Mouse (Mus musculus): Measurements from ENCODE around the gene Rgs7. TPM values are rescaled to one million over a fixed set of nuclear protein-coding genes. Genes with fewer than 3 reads are reported as not detected.

Rgs7 gene
- polyA plus RNA-seq, 1 experiment from 2014 or later = 58.2 TPM

DNA sequence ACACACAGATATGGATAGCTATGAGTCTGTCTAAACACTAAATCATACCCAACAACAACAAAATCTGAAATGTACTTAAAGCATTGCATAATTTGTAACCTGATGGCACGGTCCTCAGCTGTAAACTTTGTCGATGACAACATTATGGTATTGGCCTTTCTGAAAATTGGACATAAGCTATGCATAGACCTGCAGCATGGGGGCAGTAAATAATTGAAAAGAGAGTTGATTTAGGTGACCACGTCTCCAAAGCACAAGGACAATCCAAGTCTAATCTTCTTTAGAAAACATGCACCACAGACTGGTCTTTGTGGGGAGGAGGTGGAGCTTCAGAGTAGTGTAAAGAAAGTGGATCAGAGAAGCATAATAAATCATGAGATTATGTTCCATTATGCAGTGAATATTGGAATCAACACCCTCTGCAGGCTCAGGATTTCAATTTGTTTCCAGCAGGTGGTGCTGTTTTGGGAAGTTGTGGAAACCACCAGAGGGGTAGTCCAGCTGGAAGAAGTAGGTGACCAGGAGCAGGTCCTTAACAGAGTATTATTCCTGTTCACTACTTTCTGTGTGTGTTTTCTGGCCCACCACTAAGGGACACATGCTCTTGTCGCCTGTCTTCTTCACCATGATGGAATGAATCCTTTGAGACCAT, 373.3 kb downstream of the Rgs7 start:
- no peaks in the 10 kb centered on the region for H3K27me3 ChIP-seq (ENCODE audit: control insufficient read depth, insufficient read depth, low read length)
- no peak overlapping the region for H3K4me3 ChIP-seq (ENCODE audit: low read depth, low read length)
- H3K27ac ChIP-seq (ENCODE audit: low read depth, low read length) = no peak overlapping the region
- WGBS = 69% methylated on average over 4 of the region's 4 CpGs
- H3K4me1 ChIP-seq (ENCODE audit: control insufficient read depth, insufficient read depth, low read length) = no peaks in the 10 kb centered on the region
- no peak overlapping the region for H3K4me2 ChIP-seq (ENCODE audit: low read depth, low read length)
- no peak overlapping the region for H3K9ac ChIP-seq (replicated peaks; ENCODE audit: low read depth, low read length)
- H3K36me3 ChIP-seq (ENCODE audit: control insufficient read depth, insufficient read depth, low read length) = no peaks in the 10 kb centered on the region
- no peaks in the 10 kb centered on the region for H3K9me3 ChIP-seq (ENCODE audit: control insufficient read depth, low read length)
- peak; percentile 38; the same call in 1 of the 2 replicates for ATAC-seq (ENCODE audit: low read depth)

GRCm38 (mm10) chr1:175108270-175108860, 383.9 kb downstream of the Rgs7 start:
- H3K27me3 ChIP-seq (ENCODE audit: control insufficient read depth, insufficient read depth, low read length) = no peaks in the 10 kb centered on the region
- ATAC-seq (ENCODE audit: low read depth) = no peak
- no peaks in the 10 kb centered on the region for H3K4me1 ChIP-seq (ENCODE audit: control insufficient read depth, insufficient read depth, low read length)
- H3K9me3 ChIP-seq (ENCODE audit: control insufficient read depth, low read length) = no peaks in the 10 kb centered on the region
- H3K36me3 ChIP-seq (ENCODE audit: control insufficient read depth, insufficient read depth, low read length) = no peaks in the 10 kb centered on the region
- H3K4me3 ChIP-seq (ENCODE audit: low read depth, low read length) = no peak overlapping the region
- WGBS = 86% methylated on average over 1 of the region's 1 CpGs
- H3K27ac ChIP-seq (ENCODE audit: low read depth, low read length) = no peak overlapping the region
- no peak overlapping the region for H3K4me2 ChIP-seq (ENCODE audit: low read depth, low read length)
- H3K9ac ChIP-seq (replicated peaks; ENCODE audit: low read depth, low read length) = no peak overlapping the region

- no peak overlapping the region for H3K27ac ChIP-seq (ENCODE audit: low read depth, low read length)
- H3K9me3 ChIP-seq (ENCODE audit: control insufficient read depth, low read length) = no peaks in the 10 kb centered on the region
- no peak overlapping the region for H3K4me2 ChIP-seq (ENCODE audit: low read depth, low read length)
- no peaks in the 10 kb centered on the region for H3K4me1 ChIP-seq (ENCODE audit: control insufficient read depth, insufficient read depth, low read length)
- no peak for ATAC-seq (ENCODE audit: low read depth)
- H3K36me3 ChIP-seq (ENCODE audit: control insufficient read depth, insufficient read depth, low read length) = no peaks in the 10 kb centered on the region
- H3K4me3 ChIP-seq (ENCODE audit: low read depth, low read length) = no peak overlapping the region
- 47% methylated on average over 1 of the region's 1 CpGs for WGBS
- no peaks in the 10 kb centered on the region for H3K27me3 ChIP-seq (ENCODE audit: control insufficient read depth, insufficient read depth, low read length)
- H3K9ac ChIP-seq (replicated peaks; ENCODE audit: low read depth, low read length) = no peak overlapping the region
These were observed 386.0 kb downstream of the Rgs7 start for GRCm38 (mm10) chr1:175106315-175106714.

DNA sequence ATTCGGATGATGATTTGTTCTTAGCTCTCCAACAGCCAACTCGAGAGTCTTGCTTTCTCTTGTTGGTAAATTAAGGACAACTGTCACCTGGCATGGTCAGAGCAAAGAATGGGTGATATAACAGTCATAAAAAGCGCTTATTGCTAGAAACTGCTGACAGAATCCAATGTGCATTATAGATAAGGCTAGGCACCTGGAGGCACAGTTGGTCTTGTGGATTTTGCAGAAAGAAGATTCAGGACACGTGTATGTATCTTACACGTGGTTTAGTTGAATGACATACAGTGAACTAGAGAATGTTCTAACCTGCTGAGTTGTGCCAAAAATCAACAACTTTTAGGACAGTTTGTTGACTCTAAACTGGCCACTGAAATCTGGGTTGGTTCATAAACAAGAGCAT, 386.9 kb downstream of the Rgs7 start:
- no peaks in the 10 kb centered on the region for H3K9me3 ChIP-seq (ENCODE audit: control insufficient read depth, low read length)
- H3K4me1 ChIP-seq (ENCODE audit: control insufficient read depth, insufficient read depth, low read length) = no peaks in the 10 kb centered on the region
- no peak for ATAC-seq (ENCODE audit: low read depth)
- H3K9ac ChIP-seq (replicated peaks; ENCODE audit: low read depth, low read length) = no peak overlapping the region
- WGBS = 86% methylated on average over 5 of the region's 5 CpGs
- H3K36me3 ChIP-seq (ENCODE audit: control insufficient read depth, insufficient read depth, low read length) = no peaks in the 10 kb centered on the region
- no peaks in the 10 kb centered on the region for H3K27me3 ChIP-seq (ENCODE audit: control insufficient read depth, insufficient read depth, low read length)
- H3K4me3 ChIP-seq (ENCODE audit: low read depth, low read length) = no peak overlapping the region
- no peak overlapping the region for H3K4me2 ChIP-seq (ENCODE audit: low read depth, low read length)
- H3K27ac ChIP-seq (ENCODE audit: low read depth, low read length) = no peak overlapping the region

DNA sequence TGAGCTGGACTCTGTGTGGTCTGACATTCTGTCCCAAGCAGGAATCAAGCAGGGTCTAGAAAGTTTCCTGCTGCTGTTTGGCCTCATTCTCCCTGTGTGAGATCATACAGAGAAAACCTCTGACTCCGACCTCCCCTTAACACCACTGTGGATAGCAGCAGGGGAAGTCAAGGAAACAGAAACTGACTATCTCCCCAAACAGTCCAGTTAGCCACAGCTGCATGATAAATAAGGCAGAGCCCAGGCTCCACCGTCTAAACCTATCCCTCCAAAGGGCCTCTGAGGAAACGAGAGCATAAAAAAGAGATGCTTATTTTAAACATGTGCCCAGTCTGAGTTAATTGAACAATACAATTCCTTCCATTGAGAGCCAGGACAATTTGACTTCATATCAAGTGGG, 395.3 kb downstream of the Rgs7 start:
- no peak overlapping the region for H3K4me2 ChIP-seq (ENCODE audit: low read depth, low read length)
- no peak overlapping the region for H3K9ac ChIP-seq (replicated peaks; ENCODE audit: low read depth, low read length)
- H3K4me1 ChIP-seq (ENCODE audit: control insufficient read depth, insufficient read depth, low read length) = no peaks in the 10 kb centered on the region
- WGBS = 55% methylated on average over 3 of the region's 3 CpGs
- H3K9me3 ChIP-seq (ENCODE audit: control insufficient read depth, low read length) = no peaks in the 10 kb centered on the region
- no peaks in the 10 kb centered on the region for H3K27me3 ChIP-seq (ENCODE audit: control insufficient read depth, insufficient read depth, low read length)
- H3K27ac ChIP-seq (ENCODE audit: low read depth, low read length) = no peak overlapping the region
- ATAC-seq (ENCODE audit: low read depth) = no peak
- H3K4me3 ChIP-seq (ENCODE audit: low read depth, low read length) = no peak overlapping the region
- no peaks in the 10 kb centered on the region for H3K36me3 ChIP-seq (ENCODE audit: control insufficient read depth, insufficient read depth, low read length)

- 88% methylated on average over 1 of the region's 1 CpGs for WGBS
These were observed 410.2 kb downstream of the Rgs7 start for GRCm38 (mm10) chr1:175082104-175082503.

DNA sequence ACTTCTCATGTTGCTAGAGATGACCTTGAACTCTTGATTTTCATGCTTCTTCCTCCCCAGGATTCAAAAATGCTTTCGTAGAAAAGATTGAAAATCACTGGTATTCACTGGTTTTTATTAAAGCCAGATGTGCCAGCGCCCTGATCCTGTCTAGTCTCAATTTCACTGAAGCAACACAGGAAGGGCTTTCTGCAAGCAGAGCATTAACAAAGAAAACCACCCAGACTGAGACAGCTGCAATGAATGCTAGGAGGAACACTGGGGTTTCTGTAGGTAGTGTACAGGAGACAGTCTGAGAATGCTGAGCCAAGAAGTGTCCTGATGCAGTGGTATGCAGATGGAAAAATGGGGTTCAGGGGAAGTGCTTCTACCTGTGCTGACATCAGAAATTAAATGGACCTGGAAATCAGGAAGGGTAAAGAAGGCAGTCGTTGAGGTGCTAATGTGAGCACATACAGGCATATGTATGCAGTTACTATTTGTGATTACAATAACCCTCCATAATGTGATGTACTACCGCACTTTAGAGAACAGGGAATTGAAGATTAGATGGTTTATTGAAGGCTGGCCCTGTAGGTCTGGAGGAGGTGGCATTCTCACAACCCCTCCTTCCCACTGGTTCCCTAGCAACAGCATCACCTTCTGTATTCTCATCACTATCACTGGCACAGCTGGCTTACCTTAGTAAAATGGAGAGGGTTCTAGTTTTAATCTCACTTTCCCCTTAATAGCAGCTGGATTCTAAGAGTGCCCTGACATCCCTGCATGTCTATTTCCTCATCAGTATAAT, 412.3 kb downstream of the Rgs7 start:
- Histone ChIP-seq H3K9me3 (ENCODE audit: control insufficient read depth, low read length) (no peaks in the 10 kb centered on the region), H3K4me2 (ENCODE audit: low read depth, low read length) (no peak overlapping the region), H3K4me3 (ENCODE audit: low read depth, low read length) (no peak overlapping the region), H3K27me3 (ENCODE audit: control insufficient read depth, insufficient read depth, low read length) (no peaks in the 10 kb centered on the region), H3K4me1 (ENCODE audit: control insufficient read depth, insufficient read depth, low read length) (no peaks in the 10 kb centered on the region), H3K27ac (ENCODE audit: low read depth, low read length) (no peak overlapping the region), H3K36me3 (ENCODE audit: control insufficient read depth, insufficient read depth, low read length) (no peaks in the 10 kb centered on the region), H3K9ac (replicated peaks; ENCODE audit: low read depth, low read length) (no peak overlapping the region)
- 72% methylated on average over 4 of the region's 4 CpGs for WGBS
- ATAC-seq (ENCODE audit: low read depth) = no peak

More at GRCm38 (mm10) chr1:175082104-175082503, 410.2 kb downstream of the Rgs7 start:
- Histone ChIP-seq H3K36me3 (ENCODE audit: control insufficient read depth, insufficient read depth, low read length) (no peaks in the 10 kb centered on the region), H3K27ac (ENCODE audit: low read depth, low read length) (no peak overlapping the region), H3K9ac (replicated peaks; ENCODE audit: low read depth, low read length) (no peak overlapping the region), H3K4me3 (ENCODE audit: low read depth, low read length) (no peak overlapping the region), H3K27me3 (ENCODE audit: control insufficient read depth, insufficient read depth, low read length) (no peaks in the 10 kb centered on the region), H3K9me3 (ENCODE audit: control insufficient read depth, low read length) (no peaks in the 10 kb centered on the region), H3K4me1 (ENCODE audit: control insufficient read depth, insufficient read depth, low read length) (no peaks in the 10 kb centered on the region), H3K4me2 (ENCODE audit: low read depth, low read length) (no peak overlapping the region)
- ATAC-seq (ENCODE audit: low read depth) = no peak

DNA sequence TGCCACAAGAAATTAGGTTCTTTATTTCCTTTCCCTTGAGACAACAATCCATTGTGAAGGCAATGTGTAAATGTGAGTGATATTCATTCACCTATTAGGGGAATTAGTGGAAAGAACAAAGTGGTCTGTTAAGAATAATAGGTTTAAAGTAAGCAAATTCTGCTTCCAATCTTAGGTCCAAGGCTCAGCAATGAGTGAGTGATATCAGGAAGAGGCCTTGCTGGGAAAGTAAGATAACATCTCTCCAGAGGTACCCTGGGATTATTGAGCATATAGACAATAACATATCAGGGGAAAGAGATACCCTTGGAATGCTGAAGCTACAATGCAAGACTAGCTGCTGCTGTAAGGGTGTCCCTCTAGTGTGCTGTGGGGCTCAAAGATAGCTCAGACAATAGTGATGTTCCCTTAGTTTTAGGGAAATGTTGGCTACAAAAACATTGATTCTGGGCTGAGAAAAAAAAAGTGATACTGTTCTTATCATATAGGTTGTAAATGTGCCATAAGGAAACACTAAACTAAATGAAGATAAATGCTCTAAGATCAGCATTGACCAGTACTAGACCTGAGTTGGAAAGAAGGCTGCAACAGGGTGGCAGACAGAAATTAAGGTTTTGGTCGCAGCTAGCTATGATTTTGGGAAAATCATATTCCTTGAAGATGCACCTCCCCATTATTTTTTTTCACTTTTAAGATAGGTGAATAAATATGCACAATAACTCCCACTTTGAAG, 418.6 kb downstream of the Rgs7 start:
- H3K9ac ChIP-seq (replicated peaks; ENCODE audit: low read depth, low read length) = no peak overlapping the region
- ATAC-seq (ENCODE audit: low read depth) = no peak
- H3K4me3 ChIP-seq (ENCODE audit: low read depth, low read length) = no peak overlapping the region
- H3K36me3 ChIP-seq (ENCODE audit: control insufficient read depth, insufficient read depth, low read length) = no peaks in the 10 kb centered on the region
- no peaks in the 10 kb centered on the region for H3K4me1 ChIP-seq (ENCODE audit: control insufficient read depth, insufficient read depth, low read length)
- no peaks in the 10 kb centered on the region for H3K27me3 ChIP-seq (ENCODE audit: control insufficient read depth, insufficient read depth, low read length)
- WGBS = 86% methylated on average over 1 of the region's 1 CpGs
- no peaks in the 10 kb centered on the region for H3K9me3 ChIP-seq (ENCODE audit: control insufficient read depth, low read length)
- no peak overlapping the region for H3K27ac ChIP-seq (ENCODE audit: low read depth, low read length)
- no peak overlapping the region for H3K4me2 ChIP-seq (ENCODE audit: low read depth, low read length)

Measured in neural tube, embryonic 14.5 days (tissue).